Mouse (Mus musculus) spleen, postnatal 4 days (tissue): ENCODE measurements around the gene Nme6.
A peak's percentile ranks its signal among the peaks of the same experiment; 100 is the strongest.

Source experiments
- DNase-seq, 2 experiments: peaks; one replicate each; pipeline ENCODE4 v3.0.0; 2022; ENCODE audit warnings: low spot score in 2 of 2

Nme6 gene

GRCm38 (mm10) chr9:109870983-109871572 lies 38.5 kb downstream of the Nme6 start:
- DNase-seq: no peak

- peak; percentile 97 for DNase-seq
Measured at GRCm38 (mm10) chr9:109874797-109875691, 42.5 kb downstream of the Nme6 start, which contains the start of gene Cdc25a. Cdc25a (plus strand) TSS chr9:109875579.

- peak; percentile 66 to 82 for DNase-seq
Measured at GRCm38 (mm10) chr9:109875695-109876601, 43.4 kb downstream of the Nme6 start.

GRCm38 (mm10) chr9:109876756-109877155 lies 44.2 kb downstream of the Nme6 start:
- no peak for DNase-seq

- DNase-seq: no peak
Measured at GRCm38 (mm10) chr9:109877666-109878065, 45.1 kb downstream of the Nme6 start.

GRCm38 (mm10) chr9:109879305-109879704 lies 46.8 kb downstream of the Nme6 start:
- no peak for DNase-seq

- no peak for DNase-seq
Measured at GRCm38 (mm10) chr9:109886259-109886658, 53.7 kb downstream of the Nme6 start.

GRCm38 (mm10) chr9:109887321-109887720 lies 54.8 kb downstream of the Nme6 start:
- DNase-seq: no peak

- no peak for DNase-seq
Measured at GRCm38 (mm10) chr9:109891501-109891900, 59.0 kb downstream of the Nme6 start.
